In genomic region chr7:102919632-102920031, GRCm38 (mm10) we compare ENCODE assay signal across 9 mouse cellular contexts. TPM values are rescaled to one million over a fixed set of nuclear protein-coding genes. Genes with fewer than 3 reads are reported as not detected.
DNase-seq lines count a peak whose midpoint lies in the region; ATAC-seq lines count a peak whose summit lies in the region.
"Had no signal": no experiment of that assay in that cellular context is flagged by ENCODE, and none has a peak within 500 bp of the region (broad histone marks: within the 10 kb centered on the region; RNA-seq: fewer than 3 reads in every experiment).

No protein-coding gene starts in this region.

- H3K4me1 ChIP-seq in neural tube, embryonic 11.5 days (ENCODE audit: control insufficient read depth, insufficient read depth, low read length): no peaks in the 10 kb centered on the region
- no peaks in the 10 kb centered on the region for H3K4me1 ChIP-seq in liver, embryonic 11.5 days (replicated peaks; ENCODE audit: control insufficient read depth, insufficient read depth, low read length)

- no peak overlapping the region for H3K27ac ChIP-seq in neural tube, embryonic 11.5 days (ENCODE audit: low read depth, low read length)
- H3K27ac ChIP-seq in liver, embryonic 11.5 days (ENCODE audit: low read depth, low read length): no peak overlapping the region

- H3K36me3 ChIP-seq in neural tube, embryonic 11.5 days (ENCODE audit: control insufficient read depth, insufficient read depth, low read length): no peaks in the 10 kb centered on the region
- H3K36me3 ChIP-seq in liver, embryonic 11.5 days (ENCODE audit: control insufficient read depth, insufficient read depth, low read length): no peaks in the 10 kb centered on the region
- H3K36me3 ChIP-seq in splenic B cell, adult 2 months (ENCODE audit: control insufficient read depth, insufficient read depth, low read length, poor library complexity, severe bottlenecking): no peaks in the 10 kb centered on the region

- peak; percentile 54; the same call in 1 of the 2 replicates for ATAC-seq in neural tube, embryonic 11.5 days (ENCODE audit: insufficient read depth, low FRiP score, low TSS enrichment)
- ATAC-seq in liver, embryonic 11.5 days (replicated peaks; ENCODE audit: low FRiP score): peak; percentile 69

- 22% methylated on average over 1 of the region's 1 CpGs for WGBS in neural tube, embryonic 11.5 days
- 13% methylated on average over 1 of the region's 1 CpGs for WGBS in liver, embryonic 11.5 days

- H3K4me3 ChIP-seq in neural tube, embryonic 11.5 days (ENCODE audit: low read depth, low read length): no peak overlapping the region
- no peak overlapping the region for H3K4me3 ChIP-seq in liver, embryonic 11.5 days (ENCODE audit: low read depth, low read length)

- no peak overlapping the region for H3K9ac ChIP-seq in neural tube, embryonic 11.5 days (ENCODE audit: low read length)
- no peak overlapping the region for H3K9ac ChIP-seq in liver, embryonic 11.5 days (ENCODE audit: low read depth, low read length)

- no peaks in the 10 kb centered on the region for H3K9me3 ChIP-seq in neural tube, embryonic 11.5 days (ENCODE audit: control insufficient read depth, low read length)
- no peaks in the 10 kb centered on the region for H3K9me3 ChIP-seq in liver, embryonic 11.5 days (ENCODE audit: control insufficient read depth, low read length)

- H3K4me2 ChIP-seq in neural tube, embryonic 11.5 days (ENCODE audit: low read depth): no peak overlapping the region
- H3K4me2 ChIP-seq in liver, embryonic 11.5 days: no peak overlapping the region

- DNase-seq in adrenal gland, postnatal 10 days: peak; percentile 31
- DNase-seq in adrenal gland, adult 18-20 months (ENCODE audit: low spot score in 2 of 2): no peak
- no peak for DNase-seq in neural tube, embryonic 11.5 days (ENCODE audit: low spot score)
- no peak for DNase-seq in neural tube, embryonic 10.5 days (ENCODE audit: extremely low spot score, low spot score)
- peak; percentile 2 for DNase-seq in gonadal fat pad, adult 2 months (ENCODE audit: low read depth)
- no peak for DNase-seq in liver, embryonic 11.5 days (ENCODE audit: low spot score)
- DNase-seq in splenic B cell, adult 2 months (ENCODE audit: low read depth, low spot score): peak; percentile 62
- no peak for DNase-seq in spleen, adult 12 weeks (ENCODE audit: low spot score)

- H3K27me3 ChIP-seq in neural tube, embryonic 11.5 days (ENCODE audit: control insufficient read depth, insufficient read depth, low read length): no peaks in the 10 kb centered on the region
- H3K27me3 ChIP-seq in liver, embryonic 11.5 days (replicated peaks; ENCODE audit: control insufficient read depth, insufficient read depth, low read length): no peaks in the 10 kb centered on the region
- no peaks in the 10 kb centered on the region for H3K27me3 ChIP-seq in splenic B cell, adult 2 months (ENCODE audit: control insufficient read depth, insufficient read depth, low read length, poor library complexity, severe bottlenecking)

RNA-seq across cellular contexts. Expression of gene Olfr571, which starts 2.3 kb away (rescaled TPM):
- total RNA-seq in adrenal gland, postnatal 10 days (2021): not detected
- not detected for total RNA-seq in adrenal gland, adult 18-20 months (2021)
- polyA plus RNA-seq in neural tube, embryonic 11.5 days (2014; fragmentation: Nextera tagmentation; extraction: Ambion mirVana): not detected in 2 replicates
- not detected in 2 replicates for polyA plus RNA-seq in gonadal fat pad, adult 2 months (2012; rRNA removed)
- not detected in 2 replicates for polyA plus RNA-seq in liver, embryonic 11.5 days (2014; fragmentation: Nextera tagmentation; extraction: Ambion mirVana)
- polyA plus RNA-seq: spleen, adult 2 months had no signal

RNA-seq across cellular contexts. Expression of gene Olfr572, which starts 4.6 kb away (rescaled TPM):
- total RNA-seq in adrenal gland, postnatal 10 days (2021): not detected
- total RNA-seq in adrenal gland, adult 18-20 months (2021): not detected
- polyA plus RNA-seq in neural tube, embryonic 11.5 days (2014; fragmentation: Nextera tagmentation; extraction: Ambion mirVana): not detected in 2 replicates
- not detected in 2 replicates for polyA plus RNA-seq in gonadal fat pad, adult 2 months (2012; rRNA removed)
- polyA plus RNA-seq in liver, embryonic 11.5 days (2014; fragmentation: Nextera tagmentation; extraction: Ambion mirVana): not detected in 2 replicates
- polyA plus RNA-seq: spleen, adult 2 months had no signal

RNA-seq across cellular contexts. Expression of gene Olfr573-ps1, which starts 22.7 kb away (rescaled TPM):
- not detected for total RNA-seq in adrenal gland, postnatal 10 days (2021)
- total RNA-seq in adrenal gland, adult 18-20 months (2021): not detected
- polyA plus RNA-seq in neural tube, embryonic 11.5 days (2014; fragmentation: Nextera tagmentation; extraction: Ambion mirVana): not detected in 2 replicates
- polyA plus RNA-seq in gonadal fat pad, adult 2 months (2012; rRNA removed): not detected in 2 replicates
- not detected in 2 replicates for polyA plus RNA-seq in liver, embryonic 11.5 days (2014; fragmentation: Nextera tagmentation; extraction: Ambion mirVana)
- polyA plus RNA-seq: spleen, adult 2 months had no signal

RNA-seq across cellular contexts. Expression of gene Olfr570, which starts 25.3 kb away (rescaled TPM):
- not detected for total RNA-seq in adrenal gland, postnatal 10 days (2021)
- total RNA-seq in adrenal gland, adult 18-20 months (2021): not detected
- not detected in 2 replicates for polyA plus RNA-seq in neural tube, embryonic 11.5 days (2014; fragmentation: Nextera tagmentation; extraction: Ambion mirVana)
- not detected in 2 replicates for polyA plus RNA-seq in gonadal fat pad, adult 2 months (2012; rRNA removed)
- not detected in 2 replicates for polyA plus RNA-seq in liver, embryonic 11.5 days (2014; fragmentation: Nextera tagmentation; extraction: Ambion mirVana)
- polyA plus RNA-seq: spleen, adult 2 months had no signal

RNA-seq across cellular contexts. Expression of gene Olfr574, which starts 28.6 kb away (rescaled TPM):
- not detected for total RNA-seq in adrenal gland, postnatal 10 days (2021)
- under 1 TPM in 1 of 2 experiments, not detected in 1; 0.38 TPM for total RNA-seq in adrenal gland, adult 18-20 months (2021)
- polyA plus RNA-seq in neural tube, embryonic 11.5 days (2014; fragmentation: Nextera tagmentation; extraction: Ambion mirVana): not detected in 2 replicates
- polyA plus RNA-seq in gonadal fat pad, adult 2 months (2012; rRNA removed): not detected in 2 replicates
- not detected in 2 replicates for polyA plus RNA-seq in liver, embryonic 11.5 days (2014; fragmentation: Nextera tagmentation; extraction: Ambion mirVana)
- polyA plus RNA-seq: spleen, adult 2 months had no signal

Comparison
In these comparisons a context has a peak if more than half of its experiments do, and no peak if none do; other contexts are left out.
1. DNase-seq: peak in adrenal gland, postnatal 10 days (single experiment), gonadal fat pad, adult 2 months (single experiment) and splenic B cell, adult 2 months (single experiment); none in adrenal gland, adult 18-20 months (0 of 2), neural tube, embryonic 11.5 days (single experiment), neural tube, embryonic 10.5 days (single experiment), liver, embryonic 11.5 days (single experiment) and spleen, adult 12 weeks (single experiment).